Mouse (Mus musculus) frontal cortex, postnatal 14 days (tissue): Measurements from ENCODE around the gene Acot7.

ENCODE experiments used
- DNase-seq, 2 experiments: peaks; one replicate each; pipeline ENCODE4 v3.0.0; 2022; ENCODE audit warnings: low spot score in 2 of 2

Gene Acot7

DNA sequence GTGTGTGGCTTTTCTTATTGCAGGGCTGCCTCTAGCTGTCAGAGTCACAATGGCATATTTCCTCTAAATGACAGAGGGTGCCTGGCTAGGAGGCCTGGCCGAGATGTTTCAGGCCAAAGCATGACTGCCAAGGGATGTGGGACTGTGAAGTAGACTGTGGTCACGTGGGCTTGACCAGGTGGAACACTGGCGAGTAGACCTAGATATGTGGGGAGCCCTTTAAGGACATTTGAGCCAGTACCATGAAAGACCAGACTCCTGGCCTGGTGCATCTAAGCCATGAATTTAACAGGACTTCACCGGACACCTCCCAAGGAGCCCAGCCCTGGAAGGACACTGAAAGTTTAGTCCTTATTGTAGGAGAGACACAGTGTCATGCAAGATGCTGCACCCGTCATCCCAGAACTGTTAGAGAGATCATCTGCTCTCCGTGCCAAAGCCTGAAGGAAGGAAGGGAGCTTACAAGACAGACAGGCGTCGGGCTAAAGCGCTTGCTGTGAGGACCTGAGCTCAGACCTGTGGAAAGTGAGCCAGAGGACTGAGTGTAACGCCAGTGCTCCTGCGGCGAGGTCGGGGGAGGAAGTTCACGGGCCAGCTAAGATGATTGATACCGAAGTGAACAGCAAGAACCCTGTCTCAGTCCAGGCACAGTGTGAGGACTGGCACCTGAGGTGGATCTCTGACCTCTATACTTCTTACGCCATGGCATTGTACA lies 2.2 kb downstream of the Acot7 start:
- DNase-seq: no peak

DNA sequence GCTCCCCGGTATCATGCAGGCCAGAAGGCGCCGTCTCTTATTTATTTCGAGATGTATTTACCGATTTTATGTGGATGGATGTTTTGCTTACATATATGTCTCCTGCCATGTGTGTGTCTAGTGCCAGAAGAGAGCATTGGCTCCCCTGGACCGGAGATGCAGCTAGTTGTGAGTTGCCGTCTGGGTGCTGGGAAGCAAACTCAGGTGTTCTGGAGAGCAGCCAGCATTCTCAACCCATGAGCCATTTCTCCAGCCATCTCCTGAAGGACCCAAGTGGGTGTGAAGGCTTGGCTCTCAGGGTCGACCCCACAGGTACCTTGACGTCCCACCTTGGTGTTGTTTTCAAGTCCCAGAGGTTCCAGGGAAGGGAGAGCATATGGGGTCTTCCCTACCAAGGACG lies 4.3 kb downstream of the Acot7 start:
- DNase-seq: no peak

DNA sequence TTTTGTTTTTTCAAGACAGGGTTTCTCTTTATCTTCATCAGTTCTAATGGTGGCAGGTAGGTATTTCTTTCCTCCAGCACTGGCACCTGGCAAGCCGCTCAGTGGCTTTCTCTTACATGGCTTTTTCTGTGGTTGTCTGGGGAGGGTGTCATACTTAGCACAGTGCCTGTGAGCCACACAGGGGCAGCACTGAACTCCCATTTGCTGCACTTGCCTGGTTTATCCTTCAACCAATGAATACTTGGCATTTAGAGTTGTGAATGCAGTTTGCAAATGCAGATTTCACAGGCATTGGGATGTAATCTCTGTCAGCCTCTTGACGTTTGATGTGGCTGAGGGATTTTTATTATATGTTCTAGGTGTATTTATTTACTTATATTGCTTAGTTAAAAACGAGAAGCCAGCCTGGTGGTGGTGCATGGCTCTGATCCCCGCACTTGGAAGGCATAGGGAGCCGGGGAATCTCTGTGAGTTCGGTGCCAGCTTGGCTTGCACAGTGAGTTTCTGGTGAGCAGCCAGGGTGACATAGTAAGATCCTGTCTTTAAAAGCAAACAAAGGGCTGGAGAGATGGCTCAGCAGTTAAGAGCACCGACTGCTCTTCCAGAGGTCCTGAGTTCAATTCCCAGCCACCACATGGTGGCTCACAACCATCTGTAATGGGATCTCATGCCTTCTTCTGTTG lies 6.6 kb downstream of the Acot7 start:
- DNase-seq: no peak

DNA sequence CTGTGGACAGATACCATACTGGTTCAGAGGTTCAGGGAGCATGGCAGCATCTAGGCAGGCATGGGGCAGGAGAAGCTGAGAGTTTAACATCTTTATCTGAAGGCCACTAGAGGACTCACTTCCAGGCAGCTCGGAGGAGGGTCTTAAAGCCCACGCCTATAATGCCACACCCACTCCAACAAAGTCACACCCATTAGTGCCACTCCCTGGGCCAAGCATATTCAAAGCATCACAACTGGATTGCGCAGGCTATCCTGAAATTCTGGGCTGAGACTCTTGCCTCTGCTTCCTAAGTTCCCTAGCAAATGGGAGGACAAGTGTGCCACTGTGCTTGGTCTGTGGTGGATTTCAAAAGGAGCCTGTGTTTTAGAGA lies 7.2 kb downstream of the Acot7 start:
- no peak for DNase-seq

DNA sequence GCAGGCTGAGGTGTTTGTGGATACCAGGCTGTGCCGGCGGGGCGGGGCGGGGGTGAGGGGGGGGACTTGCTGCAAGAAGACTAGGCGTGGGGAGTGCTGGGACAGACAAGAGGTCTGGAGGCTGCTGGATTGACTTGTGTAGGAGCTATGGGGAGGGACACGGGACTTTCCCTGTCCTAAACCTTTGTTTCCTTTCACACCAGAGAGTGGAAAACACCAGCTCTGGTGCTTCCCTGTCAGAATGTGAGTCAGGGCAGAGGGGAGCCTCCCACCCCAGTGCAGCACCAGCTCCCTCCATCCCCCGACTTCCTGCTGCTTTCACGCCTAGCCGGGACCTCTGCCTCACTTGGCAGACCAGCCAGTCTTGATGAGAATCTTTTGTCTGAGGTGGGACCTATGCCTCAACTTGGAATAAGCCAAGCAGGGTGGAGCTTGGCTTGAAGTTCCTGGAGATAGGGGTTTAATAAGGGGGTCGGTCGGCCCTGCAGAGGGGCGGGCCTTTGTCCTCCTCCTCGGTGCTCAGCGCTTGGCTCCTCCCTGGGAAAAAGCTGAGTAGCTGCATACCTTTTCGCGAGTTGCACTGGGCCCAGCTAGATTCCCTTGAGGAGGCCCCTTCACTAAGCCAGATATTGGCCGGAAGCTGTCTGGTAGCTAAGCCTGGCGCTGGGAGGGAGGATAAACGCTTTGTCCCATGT lies 7.7 kb downstream of the Acot7 start:
- no peak for DNase-seq

DNA sequence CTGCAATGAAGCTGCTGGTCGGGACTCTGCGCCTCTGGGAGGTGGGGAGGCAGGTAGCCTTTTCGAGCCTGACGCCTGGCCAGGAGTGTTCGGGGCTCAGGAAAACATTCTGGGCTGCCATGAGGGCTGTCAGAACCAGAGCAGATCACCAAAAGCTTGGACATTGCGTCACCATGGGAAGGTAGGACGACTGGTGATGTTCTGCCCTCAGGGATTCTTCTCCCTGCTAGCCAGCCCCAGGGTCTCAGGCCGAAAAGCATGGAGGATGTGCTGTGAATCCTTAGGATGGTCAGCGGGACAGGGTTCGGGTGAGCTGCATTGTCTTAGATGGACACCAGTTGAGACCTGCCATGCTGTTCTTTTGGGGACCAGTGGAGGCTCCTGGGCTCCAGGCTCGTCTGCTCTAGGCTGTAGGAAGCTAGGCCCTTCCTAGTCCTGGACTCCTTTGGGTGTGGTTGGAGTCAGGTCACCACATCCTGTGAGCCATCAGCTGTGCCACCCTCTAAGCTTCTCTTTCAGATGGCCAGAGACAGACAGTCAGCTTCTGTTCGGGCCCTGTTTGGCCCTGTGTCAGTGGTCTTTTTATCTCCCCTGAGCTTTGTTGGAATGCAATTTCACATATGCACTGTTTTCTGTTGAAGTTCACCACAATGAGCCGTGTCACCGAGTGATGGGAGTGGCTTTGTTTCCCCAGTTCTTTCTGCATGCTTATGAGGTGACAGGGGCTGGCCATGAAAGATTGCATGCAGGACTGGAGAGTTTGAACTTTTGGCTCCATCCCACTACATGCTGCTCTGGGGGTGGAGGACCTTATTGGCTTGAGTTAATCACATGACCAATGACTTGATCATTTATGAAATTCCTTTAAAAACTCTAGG lies 8.5 kb downstream of the Acot7 start:
- no peak for DNase-seq

DNA sequence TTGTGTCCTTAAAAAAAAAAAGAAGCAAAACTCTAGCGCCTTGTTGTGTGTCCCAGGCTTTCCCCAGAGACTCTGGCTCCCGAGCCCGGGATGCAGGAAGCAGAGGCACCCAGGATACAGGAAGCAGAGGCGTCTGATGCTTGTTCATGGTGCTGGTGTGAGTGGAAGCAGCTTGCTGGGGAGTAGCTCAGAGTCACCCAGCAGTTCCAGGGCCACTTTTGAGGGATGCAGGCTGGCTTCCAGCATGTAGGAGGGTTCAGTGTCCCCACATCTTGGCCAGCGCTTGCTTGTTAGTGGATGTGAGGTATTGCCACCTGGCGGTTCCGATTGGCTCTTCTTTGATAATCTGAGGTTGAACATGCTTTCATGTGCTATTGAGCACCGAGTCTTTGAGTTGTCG lies 9.2 kb downstream of the Acot7 start:
- no peak for DNase-seq

DNA sequence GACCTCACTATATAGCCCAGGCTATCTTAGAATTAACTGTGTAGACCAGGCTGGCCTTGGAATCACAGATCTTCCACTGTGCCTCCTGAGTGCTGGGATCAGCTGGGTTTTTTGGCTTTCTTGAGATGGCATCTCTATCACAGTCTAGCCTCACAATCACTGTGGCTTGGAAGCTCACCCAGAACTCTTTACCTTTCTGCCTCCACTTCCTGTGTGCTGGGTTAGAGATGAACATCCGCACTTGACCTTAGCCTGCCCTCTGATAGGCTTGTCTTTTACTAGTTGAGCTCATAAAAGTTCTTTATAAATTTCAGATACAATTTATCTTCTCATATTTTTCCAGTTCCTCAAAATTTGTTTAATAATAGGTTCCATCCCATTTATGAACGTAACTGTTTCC lies 10.7 kb downstream of the Acot7 start:
- no peak for DNase-seq

DNA sequence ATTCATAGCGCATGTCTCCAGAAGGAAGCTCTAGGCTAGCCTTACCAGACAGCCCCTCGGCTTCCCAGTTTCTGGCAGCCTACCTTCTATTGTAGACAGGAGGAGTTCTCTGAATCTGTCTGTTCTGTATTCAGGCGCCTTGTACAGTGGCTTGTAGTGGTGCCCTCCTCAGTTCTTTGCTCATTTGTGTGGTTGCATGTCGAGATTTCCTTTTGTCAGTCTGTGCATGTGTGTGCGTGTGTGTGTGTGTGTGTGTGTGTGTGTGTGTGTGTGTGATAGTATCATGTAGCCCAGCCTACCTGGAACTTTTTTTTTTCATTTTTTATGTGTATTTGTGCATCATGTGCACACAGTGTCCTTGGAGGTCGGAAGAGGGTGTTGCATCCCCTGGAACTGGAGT lies 11.1 kb downstream of the Acot7 start:
- no peak for DNase-seq

DNA sequence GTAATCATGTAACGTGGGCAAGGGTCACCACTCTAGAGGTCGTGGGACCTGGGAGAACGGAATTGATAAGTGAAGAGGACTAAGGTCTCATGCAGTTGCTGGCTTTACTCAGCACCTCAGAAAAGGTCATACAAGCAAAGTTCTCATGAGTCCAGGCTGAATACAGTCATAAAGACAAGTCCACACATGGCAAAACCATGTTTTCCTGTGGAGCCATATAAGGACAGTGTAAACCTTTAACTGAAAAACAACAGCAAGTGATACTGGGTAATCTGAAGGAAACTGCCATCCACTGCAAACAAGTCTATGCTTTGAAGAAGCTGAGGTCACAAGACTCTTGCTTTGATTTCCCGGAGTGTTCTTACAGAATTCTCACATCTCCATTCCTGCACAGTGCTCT lies 11.8 kb downstream of the Acot7 start:
- DNase-seq: no peak

DNA sequence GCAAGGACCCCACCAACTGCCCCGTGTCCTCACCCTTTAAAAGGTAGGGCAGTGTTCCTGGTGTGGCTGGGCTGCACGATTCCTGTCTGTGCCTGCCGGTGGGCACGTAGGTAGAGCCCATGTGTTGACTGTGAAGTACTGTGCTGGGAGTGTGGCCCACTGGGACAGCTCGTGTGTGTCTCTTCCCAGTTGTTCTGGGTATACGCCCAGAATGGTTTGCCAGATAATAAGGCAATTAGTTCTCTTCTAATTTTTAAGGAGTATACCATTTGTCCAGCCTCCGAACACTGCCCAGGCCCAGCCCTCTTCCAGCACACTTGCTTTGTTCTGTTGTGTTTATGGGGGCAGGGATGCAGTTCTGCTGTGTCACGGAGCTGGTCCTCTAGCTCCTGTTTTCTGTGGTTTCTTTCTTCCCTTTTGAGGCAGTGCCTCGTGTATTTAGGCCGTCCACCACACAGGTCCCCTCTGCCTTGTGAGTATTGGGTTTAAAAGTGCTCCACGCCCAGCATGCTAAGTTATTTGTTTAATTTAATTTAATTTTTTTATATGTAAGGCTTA lies 12.2 kb downstream of the Acot7 start:
- DNase-seq: no peak

DNA sequence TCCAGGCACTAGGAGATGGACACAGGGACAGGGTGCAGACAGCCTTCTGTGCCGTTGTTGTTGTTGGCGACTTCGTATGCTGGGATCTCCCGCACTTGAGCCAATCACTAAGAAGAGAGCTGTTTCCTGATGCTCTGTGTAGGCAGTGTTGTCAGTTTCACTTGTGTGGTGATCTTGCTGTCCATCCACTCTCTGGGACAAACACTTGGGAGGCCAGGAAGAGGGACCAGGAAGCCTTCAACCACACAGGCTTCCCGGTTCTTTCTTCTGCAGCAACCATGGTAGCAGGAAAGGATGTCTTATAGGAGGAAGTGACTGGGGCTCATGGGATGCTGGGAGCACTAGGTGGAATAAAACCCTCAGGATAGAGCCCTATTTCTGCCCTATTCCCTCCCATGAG lies 12.8 kb downstream of the Acot7 start:
- no peak for DNase-seq

DNA sequence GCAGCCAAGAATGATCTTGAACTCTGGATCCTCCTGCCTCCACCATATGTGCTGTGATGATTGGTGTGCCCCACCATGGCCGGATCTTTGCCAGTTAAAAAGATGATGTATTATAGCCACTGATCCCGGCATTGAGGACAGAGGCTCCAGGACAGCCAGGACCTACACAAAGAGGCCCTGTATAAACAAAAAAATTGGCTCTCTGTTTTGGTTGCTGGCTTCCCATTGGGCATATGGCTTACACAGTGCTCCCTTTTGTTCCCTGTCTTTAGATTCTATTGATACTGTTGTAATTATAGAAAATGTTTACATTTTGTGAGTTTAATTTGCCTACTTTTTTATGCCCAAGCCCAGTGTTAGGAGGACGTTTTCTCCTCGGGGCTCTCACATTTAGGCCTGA lies 14.6 kb downstream of the Acot7 start:
- DNase-seq: no peak

DNA sequence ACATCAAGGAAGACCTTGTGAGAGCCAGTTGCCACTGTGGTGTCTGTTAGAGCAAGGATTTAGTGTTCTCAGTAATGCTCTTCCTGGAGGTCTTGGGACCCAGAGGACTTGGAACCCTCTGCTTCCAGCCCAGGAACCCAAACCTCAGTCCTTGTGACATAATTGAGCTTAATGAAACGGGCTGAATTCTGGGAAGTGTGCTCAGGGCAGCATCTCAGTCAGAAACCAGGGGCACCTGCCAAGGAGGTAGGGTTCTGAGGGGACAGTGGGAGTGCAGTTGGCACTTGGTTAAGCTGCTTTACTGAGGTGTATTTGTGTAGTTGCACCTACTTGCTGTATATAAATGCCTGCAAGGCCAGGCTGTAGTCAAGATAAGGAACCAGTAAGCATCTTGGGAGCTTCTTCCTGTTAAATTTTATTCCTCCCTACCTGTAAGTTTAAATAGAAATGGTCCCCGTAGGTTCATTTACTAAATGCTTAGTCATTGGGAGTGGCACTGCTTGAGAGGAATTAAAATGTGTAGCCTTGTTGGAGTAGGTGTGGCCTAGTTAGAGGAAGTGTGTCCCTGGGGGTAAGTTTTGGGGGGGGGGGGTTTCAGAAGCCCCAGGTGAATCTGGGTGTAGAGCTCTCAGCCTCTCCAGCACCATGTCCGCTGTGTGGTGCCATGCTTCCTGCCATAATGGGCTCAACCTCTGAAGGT lies 16.7 kb downstream of the Acot7 start:
- no peak for DNase-seq

DNA sequence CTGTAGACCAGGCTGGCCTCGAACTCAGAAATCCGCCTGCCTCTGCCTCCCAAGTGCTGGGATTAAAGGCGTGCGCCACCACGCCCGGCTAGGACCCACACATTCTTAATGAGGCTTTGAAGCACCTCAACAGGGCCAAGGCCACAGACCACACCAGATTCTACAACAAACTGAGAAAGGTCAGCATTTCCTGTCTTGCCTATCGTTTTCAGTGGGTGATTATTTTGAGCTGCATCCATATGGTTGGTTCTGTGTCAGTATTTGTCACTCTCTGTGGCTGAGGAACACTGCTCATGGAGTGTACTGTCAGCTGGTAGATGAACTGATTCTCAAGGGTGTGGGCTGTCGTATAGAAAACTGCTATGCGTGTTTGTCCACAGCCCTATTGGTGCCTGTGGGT lies 18.3 kb downstream of the Acot7 start:
- DNase-seq: no peak

DNA sequence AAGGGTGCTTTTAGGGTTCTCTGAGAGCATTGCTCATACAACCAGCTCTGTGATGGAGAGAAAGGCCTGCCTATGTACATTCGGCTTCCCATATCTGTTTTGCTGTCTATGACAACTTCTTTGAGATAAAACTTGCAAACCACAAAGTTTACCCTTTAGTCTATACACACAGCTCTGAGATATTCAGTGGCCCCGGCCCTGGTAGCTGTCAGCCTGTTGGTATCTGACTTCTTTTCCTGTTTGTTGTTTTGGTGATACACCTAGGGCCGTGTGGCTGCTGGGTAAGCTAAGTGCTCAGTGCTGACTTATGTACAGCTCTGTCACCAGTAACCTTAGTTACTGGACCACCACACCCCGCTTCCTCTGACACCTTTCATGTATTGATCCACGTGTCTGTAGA lies 19.6 kb downstream of the Acot7 start:
- DNase-seq: no peak

DNA sequence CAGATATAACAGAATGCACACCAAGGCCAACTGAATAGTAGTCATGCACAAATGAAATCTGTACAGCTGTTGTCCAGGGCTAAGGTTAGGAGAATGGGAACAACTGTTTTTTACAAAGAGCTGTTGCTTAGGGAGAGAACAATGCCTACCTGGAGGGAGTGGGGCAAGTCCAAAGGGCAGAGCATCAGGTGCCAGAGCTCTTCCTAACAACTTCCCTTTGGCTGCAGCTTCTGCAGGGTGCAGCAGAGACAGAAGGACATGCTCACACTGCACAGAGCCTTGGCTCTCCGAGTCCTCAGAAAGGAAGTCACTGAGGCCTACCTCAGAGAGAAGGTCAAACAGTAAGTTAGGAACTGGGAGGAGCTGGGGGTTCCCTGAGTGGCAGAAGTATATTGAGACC lies 21.7 kb downstream of the Acot7 start:
- DNase-seq: no peak

DNA sequence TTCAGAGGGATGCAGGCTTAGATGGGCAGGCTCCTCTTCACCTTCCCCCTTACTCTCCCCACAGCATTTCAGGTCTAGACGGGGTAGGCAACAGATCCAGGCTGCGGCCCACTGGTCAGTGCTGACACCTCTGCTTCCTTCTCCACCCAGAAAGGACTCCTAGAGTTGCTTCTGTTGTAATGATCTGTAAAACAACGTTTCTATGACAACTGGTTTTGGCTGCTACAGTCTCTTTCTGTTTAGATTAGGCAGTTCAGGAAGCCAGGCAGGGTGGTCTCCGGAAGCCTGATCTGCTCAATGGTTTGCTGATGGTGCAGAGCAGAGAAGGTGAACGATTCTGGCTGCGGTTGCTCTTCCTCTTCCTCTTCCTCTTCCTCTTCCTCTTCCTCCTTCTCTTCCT lies 23.6 kb downstream of the Acot7 start:
- no peak for DNase-seq

DNA sequence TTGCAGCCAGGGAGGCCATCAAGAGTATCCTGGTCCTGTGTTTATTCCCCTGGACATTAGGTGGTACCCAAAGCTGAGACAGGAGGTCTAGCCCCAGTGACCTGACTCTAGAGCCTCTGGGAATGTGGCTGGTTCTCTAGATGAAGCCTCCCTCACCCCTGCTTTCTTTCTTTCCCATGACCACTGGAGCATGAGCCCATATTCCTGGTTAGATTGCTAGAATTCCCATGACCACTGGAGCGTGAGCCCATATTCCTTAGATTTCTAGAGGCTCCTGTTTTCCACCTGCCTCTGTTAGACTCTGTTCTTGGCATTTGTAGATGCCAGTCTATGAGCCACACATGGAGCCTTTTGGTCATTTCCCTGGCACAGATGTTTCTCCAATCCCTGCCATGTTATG lies 24.5 kb downstream of the Acot7 start:
- no peak for DNase-seq

DNA sequence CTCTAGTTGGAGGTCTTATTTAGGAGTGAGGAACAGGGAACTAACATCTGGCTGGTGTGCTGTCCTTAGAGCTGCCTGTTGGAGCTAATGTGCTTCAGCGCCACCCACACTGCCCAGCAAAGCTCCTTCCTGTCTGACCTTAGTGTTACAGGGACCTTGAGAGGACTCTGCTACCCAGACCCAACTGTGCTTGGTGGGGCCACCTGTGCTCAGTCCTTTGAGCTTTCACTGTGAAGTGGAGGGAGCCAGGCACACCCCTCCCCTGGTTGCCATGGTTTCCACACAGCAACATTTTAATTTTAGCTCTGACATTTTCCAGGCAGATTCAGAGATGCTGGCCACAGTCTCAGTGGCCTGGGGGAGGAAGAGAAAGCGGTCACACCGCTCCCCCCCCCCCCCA lies 25.0 kb downstream of the Acot7 start:
- DNase-seq: no peak

DNA sequence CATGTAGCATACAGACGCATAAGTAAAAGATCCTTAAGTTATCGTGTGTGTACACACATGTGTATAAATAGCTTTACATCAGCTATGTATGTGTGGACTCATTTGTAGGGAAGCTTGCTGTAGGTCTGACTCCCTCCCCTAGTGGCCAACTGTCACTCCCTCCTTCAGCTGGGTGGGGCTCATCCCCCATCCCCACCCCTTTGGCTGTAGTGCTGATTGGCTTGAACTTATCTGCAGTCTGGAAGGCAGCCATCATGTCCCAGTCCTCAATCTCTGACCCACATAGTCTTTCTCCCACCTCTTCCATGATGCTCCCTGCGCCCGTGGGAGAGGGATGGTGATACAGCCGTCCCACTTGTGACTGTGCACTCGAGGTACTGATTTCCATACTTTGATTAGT lies 26.7 kb downstream of the Acot7 start:
- DNase-seq: no peak
